Mouse (Mus musculus): ENCODE results near the gene Gm572.
A peak's percentile ranks its signal among the peaks of the same experiment; 100 is the strongest.

Gene Gm572

GRCm38 (mm10) chr4:148667006-148667755, 24.1 kb downstream of the Gm572 start:
- no peak for DNase-seq (ENCODE audit: low spot score)

GRCm38 (mm10) chr4:148671230-148671947, 28.3 kb downstream of the Gm572 start:
- no peak for DNase-seq (ENCODE audit: low spot score)

GRCm38 (mm10) chr4:148675043-148675442, 31.9 kb downstream of the Gm572 start:
- no peak for DNase-seq (ENCODE audit: low spot score)

GRCm38 (mm10) chr4:148676188-148676960, 33.3 kb downstream of the Gm572 start:
- DNase-seq (ENCODE audit: low spot score), result peak; percentile 65

GRCm38 (mm10) chr4:148676961-148677637, 34.0 kb downstream of the Gm572 start:
- DNase-seq (ENCODE audit: low spot score), result no peak

GRCm38 (mm10) chr4:148678105-148678504, 35.0 kb downstream of the Gm572 start:
- DNase-seq (ENCODE audit: low spot score), result no peak

- no peak for DNase-seq (ENCODE audit: low spot score)
Observed at GRCm38 (mm10) chr4:148680505-148681067, 37.5 kb downstream of the Gm572 start.

GRCm38 (mm10) chr4:148681429-148681828, 38.3 kb downstream of the Gm572 start:
- DNase-seq (ENCODE audit: low spot score), result peak; percentile 49

- no peak for DNase-seq (ENCODE audit: low spot score)
Observed at GRCm38 (mm10) chr4:148682961-148683360, 39.8 kb downstream of the Gm572 start.

- DNase-seq (ENCODE audit: low spot score), result no peak
Observed at GRCm38 (mm10) chr4:148683539-148683938, 40.4 kb downstream of the Gm572 start.

- no peak for DNase-seq (ENCODE audit: low spot score)
Observed at GRCm38 (mm10) chr4:148686491-148686941, 43.4 kb downstream of the Gm572 start.

GRCm38 (mm10) chr4:148688091-148688490, 45.0 kb downstream of the Gm572 start:
- DNase-seq (ENCODE audit: low spot score), result no peak

- no peak for DNase-seq (ENCODE audit: low spot score)
Observed at GRCm38 (mm10) chr4:148691185-148691584, 48.1 kb downstream of the Gm572 start.

- DNase-seq (ENCODE audit: low spot score), result no peak
Observed at GRCm38 (mm10) chr4:148693417-148693959, 50.4 kb downstream of the Gm572 start.

GRCm38 (mm10) chr4:148704756-148705155, 61.6 kb downstream of the Gm572 start:
- DNase-seq (ENCODE audit: low spot score), result peak; percentile 52

- DNase-seq (ENCODE audit: low spot score), result no peak
Observed at GRCm38 (mm10) chr4:148708836-148709235, 65.7 kb downstream of the Gm572 start.

GRCm38 (mm10) chr4:148710446-148710845, 67.3 kb downstream of the Gm572 start:
- DNase-seq (ENCODE audit: low spot score), result no peak

GRCm38 (mm10) chr4:148711323-148711722, 68.2 kb downstream of the Gm572 start:
- no peak for DNase-seq (ENCODE audit: low spot score)

- no peak for DNase-seq (ENCODE audit: low spot score)
Observed at GRCm38 (mm10) chr4:148712632-148713031, 69.5 kb downstream of the Gm572 start.

- no peak for DNase-seq (ENCODE audit: low spot score)
Observed at GRCm38 (mm10) chr4:148714064-148714463, 70.9 kb downstream of the Gm572 start.

- DNase-seq (ENCODE audit: low spot score), result no peak
Observed at GRCm38 (mm10) chr4:148714739-148715138, 71.6 kb downstream of the Gm572 start.
